Mouse (Mus musculus) olfactory bulb, adult 2 months (tissue): ENCODE results near the gene Cib1.

Source experiments
- CTCF ChIP-seq: fragments of 200-500 bp; IDR thresholded peaks from 2 replicates; pipeline ENCODE4 v1.5.1; 2012; ENCODE audit warnings: low read depth, mild to moderate bottlenecking, low read length, moderate library complexity; ENCODE audit not compliant: insufficient read depth
- POLR2A ChIP-seq: fragments of 200-500 bp; IDR thresholded peaks from 2 replicates; pipeline ENCODE4 v1.6.1; 2012; ENCODE audit warnings: mild to moderate bottlenecking, low read depth, low read length, moderate library complexity; ENCODE audit not compliant: insufficient read depth

DNA sequence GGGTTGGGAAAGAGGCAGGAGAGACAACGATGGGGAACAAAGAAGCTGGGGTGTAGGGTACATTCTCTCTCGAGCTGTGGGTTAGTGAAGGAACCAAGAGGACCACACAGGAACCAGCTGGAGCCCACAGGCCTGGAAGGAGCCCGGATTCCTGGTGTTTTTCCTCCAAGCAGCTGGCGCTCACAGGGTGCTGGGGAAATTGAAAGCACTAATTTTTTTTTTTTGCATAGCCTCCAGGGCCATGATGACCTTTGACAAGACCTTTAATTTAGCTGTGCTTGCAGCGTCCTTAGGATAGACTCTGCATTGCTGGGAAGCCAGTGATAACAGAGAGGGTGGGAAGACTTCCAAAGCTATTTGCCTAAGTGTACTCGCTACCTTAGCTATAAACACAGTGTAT lies 47.6 kb downstream of the Cib1 start:
- TF ChIP-seq CTCF (no peak), POLR2A (no peak)
